Mouse (Mus musculus) MEL (cell line): ENCODE measurements around the gene Kank1. TPM values are rescaled to one million over a fixed set of nuclear protein-coding genes. Genes with fewer than 3 reads are reported as not detected.

Source experiments
- DNase-seq: peaks from one replicate; pipeline ENCODE4 v3.0.0; 2011; ENCODE audit warnings: low read depth, low spot score
- H3K27ac ChIP-seq: 2 replicates; pipeline ENCODE4 v1.5.1; 2012; ENCODE audit warnings: low read depth, mild to moderate bottlenecking, control low read depth, low read length, moderate library complexity; ENCODE audit not compliant: control insufficient read depth
- H3K27me3 ChIP-seq, 2 experiments: fragments of 150-350 bp in 1 of 2; sonication (generic) in 1 of 2; 2 replicates each; pipeline ENCODE4 v1.6.1; 2012; ENCODE audit warnings: low read length in 2 of 2, mild to moderate bottlenecking in 2 of 2, improper control_type of control experiment in 1 of 2, moderate library complexity in 1 of 2; ENCODE audit not compliant: insufficient read depth in 2 of 2, control insufficient read depth in 1 of 2
- H3K36me3 ChIP-seq, 2 experiments: 2 replicates each; pipeline ENCODE4 v1.6.1; 2012 to 2014; ENCODE audit warnings: low read length in 2 of 2, improper control_type of control experiment in 1 of 2, inconsistent platforms in 1 of 2, mild to moderate bottlenecking in 1 of 2; ENCODE audit not compliant: insufficient read depth in 2 of 2, control insufficient read depth in 1 of 2
- H3K4me1 ChIP-seq, 2 experiments: fragments of 150-350 bp in 1 of 2; sonication (generic) in 1 of 2; 2 replicates each; pipeline ENCODE4 v1.6.1; 2012; ENCODE audit warnings: low read length in 2 of 2, improper control_type of control experiment in 1 of 2, mild to moderate bottlenecking in 1 of 2; ENCODE audit not compliant: insufficient read depth in 2 of 2, control insufficient read depth in 1 of 2
- H3K4me3 ChIP-seq, 2 experiments: fragments of 150-350 bp in 1 of 2; sonication (generic) in 1 of 2; 2 replicates each; pipeline ENCODE4 v1.5.1; 2012; ENCODE audit warnings: low read depth in 2 of 2, low read length in 2 of 2, mild to moderate bottlenecking in 2 of 2, moderate library complexity in 2 of 2, control low read depth in 1 of 2, improper control_type of control experiment in 1 of 2; ENCODE audit not compliant: control insufficient read depth in 1 of 2, insufficient read depth in 1 of 2
- H3K79me2 ChIP-seq: 2 replicates; pipeline ENCODE4 v1.6.1; 2012; ENCODE audit warnings: mild to moderate bottlenecking, low read length, moderate library complexity; ENCODE audit not compliant: control insufficient read depth, poor library complexity, insufficient read depth
- H3K9ac ChIP-seq: 2 replicates; pipeline ENCODE4 v1.6.1; 2012; ENCODE audit warnings: low read depth, mild to moderate bottlenecking, control low read depth, low read length, moderate library complexity; ENCODE audit not compliant: control insufficient read depth, poor library complexity, severe bottlenecking
- H3K9me3 ChIP-seq: fragments of 150-350 bp; sonication (generic); replicated peaks from 2 replicates; pipeline ENCODE4 v1.6.1; 2012; ENCODE audit warnings: mild to moderate bottlenecking, low read length, improper control_type of control experiment, moderate library complexity; ENCODE audit not compliant: insufficient read depth
- CHD1 ChIP-seq: IDR thresholded peaks from 2 replicates; pipeline ENCODE4 v1.6.1; 2012; ENCODE audit warnings: low read depth, mild to moderate bottlenecking, inconsistent platforms, low read length, improper control_type of control experiment
- E2F4 ChIP-seq: IDR thresholded peaks from 2 replicates; pipeline ENCODE4 v1.6.1; 2011; ENCODE audit warnings: low read depth, low read length, improper control_type of control experiment, borderline replicate concordance
- EP300 ChIP-seq, 2 experiments: IDR thresholded peaks; 2 replicates each; pipeline ENCODE4 v1.6.1; 2011; ENCODE audit warnings: improper control_type of control experiment in 2 of 2, low read length in 2 of 2, low read depth in 1 of 2, mild to moderate bottlenecking in 1 of 2
- ETS1 ChIP-seq: IDR thresholded peaks from 2 replicates; pipeline ENCODE4 v1.6.1; 2012; ENCODE audit warnings: low read depth, mild to moderate bottlenecking, inconsistent platforms, low read length, improper control_type of control experiment, moderate library complexity
- MAFK ChIP-seq: IDR thresholded peaks from 2 replicates; pipeline ENCODE4 v1.6.1; 2011; ENCODE audit warnings: low read depth, mild to moderate bottlenecking, low read length, improper control_type of control experiment, borderline replicate concordance
- MAX ChIP-seq: IDR thresholded peaks from 2 replicates; pipeline ENCODE4 v1.6.1; 2011; ENCODE audit warnings: low read length, improper control_type of control experiment
- MAZ ChIP-seq: IDR thresholded peaks from 2 replicates; pipeline ENCODE4 v1.6.1; 2012; ENCODE audit warnings: low read depth, mild to moderate bottlenecking, inconsistent platforms, low read length, improper control_type of control experiment
- MEF2A ChIP-seq: IDR thresholded peaks from 2 replicates; pipeline ENCODE4 v1.6.1; 2014; ENCODE audit warnings: low read depth, mild to moderate bottlenecking, inconsistent platforms, low read length, improper control_type of control experiment; ENCODE audit not compliant: poor library complexity, insufficient replicate concordance, severe bottlenecking; ENCODE audit errors: extremely low read depth
- MXI1 ChIP-seq: IDR thresholded peaks from 2 replicates; pipeline ENCODE4 v1.6.1; 2011; ENCODE audit warnings: mild to moderate bottlenecking, low read depth, low read length, improper control_type of control experiment
- MYB ChIP-seq: IDR thresholded peaks from 2 replicates; pipeline ENCODE4 v1.6.1; 2011; ENCODE audit warnings: mild to moderate bottlenecking, low read depth, low read length, improper control_type of control experiment
- NRF1 ChIP-seq: IDR thresholded peaks from 2 replicates; pipeline ENCODE4 v1.6.1; 2014; ENCODE audit warnings: low read depth, mild to moderate bottlenecking, inconsistent platforms, low read length, improper control_type of control experiment, moderate library complexity; ENCODE audit not compliant: poor library complexity, insufficient read depth, severe bottlenecking
- POLR2A ChIP-seq, 2 experiments: IDR thresholded peaks; 2 replicates each; pipeline ENCODE4 v1.6.1; 2011 to 2012; ENCODE audit warnings: low read length in 2 of 2, mild to moderate bottlenecking in 2 of 2, control low read depth in 1 of 2, improper control_type of control experiment in 1 of 2, low read depth in 1 of 2, moderate library complexity in 1 of 2; ENCODE audit not compliant: control insufficient read depth in 1 of 2, insufficient read depth in 1 of 2, poor library complexity in 1 of 2
- POLR2AphosphoS2 ChIP-seq: IDR thresholded peaks from 2 replicates; pipeline ENCODE4 v1.6.1; 2011; ENCODE audit warnings: low read length, improper control_type of control experiment
- RAD21 ChIP-seq: IDR thresholded peaks from 2 replicates; pipeline ENCODE4 v1.6.1; 2011; ENCODE audit warnings: mild to moderate bottlenecking, low read depth, low read length, improper control_type of control experiment
- RCOR1 ChIP-seq: IDR thresholded peaks from 2 replicates; pipeline ENCODE4 v1.6.1; 2012; ENCODE audit warnings: low read depth, mild to moderate bottlenecking, inconsistent platforms, low read length, improper control_type of control experiment
- ZC3H11A ChIP-seq: IDR thresholded peaks from 2 replicates; pipeline ENCODE4 v1.6.1; 2012; ENCODE audit warnings: low read depth, mild to moderate bottlenecking, inconsistent platforms, low read length, improper control_type of control experiment
- ZKSCAN1 ChIP-seq: IDR thresholded peaks from 2 replicates; pipeline ENCODE4 v1.6.1; 2012; ENCODE audit warnings: low read depth, mild to moderate bottlenecking, inconsistent platforms, low read length, improper control_type of control experiment, moderate library complexity
- polyA plus RNA-seq, 2 experiments: library from polyadenylated mRNA; stranded (reverse) in 1 of 2; unstranded in 1 of 2; fragments of >175 nt in 1 of 2; fragments of >200 nt in 1 of 2; gene quantifications; 2 replicates each; pipeline versions ENCODE4 v1.2.1 to v1.2.4; 2012; ENCODE audit warnings: low replicate concordance in 2 of 2, low read depth in 1 of 2; ENCODE audit not compliant: insufficient read length in 2 of 2, insufficient read depth in 1 of 2, missing spikeins in 1 of 2
- total RNA-seq: library from RNA; depleted of rRNA; stranded (reverse); fragments of 300-350 nt; gene quantifications from 2 replicates; pipeline ENCODE4 v1.2.3, GENCODE M21; 2012

Kank1 gene
- total and polyA plus RNA-seq, 3 experiments, result not detected

DNA sequence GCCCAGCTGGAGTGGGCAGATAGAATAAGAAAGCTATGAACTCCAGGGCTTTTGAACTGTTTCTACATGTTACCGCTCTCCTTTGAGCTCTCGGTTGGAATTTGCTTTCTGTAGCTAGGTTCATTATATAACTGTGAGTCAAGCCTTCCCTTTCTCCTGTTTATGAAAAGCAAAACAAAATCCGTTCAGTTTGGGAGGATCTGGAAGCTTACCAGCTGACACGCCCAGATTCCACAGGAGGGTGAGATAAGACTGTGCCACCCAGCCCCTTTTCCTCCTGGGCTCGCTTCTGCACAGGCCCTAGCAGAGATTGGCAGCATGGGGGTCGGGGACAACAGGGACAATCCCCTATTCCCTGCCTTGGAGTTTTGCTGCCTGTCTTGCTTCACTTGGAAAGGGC, 30.5 kb downstream of the Kank1 start:
- Histone ChIP-seq H3K4me1 (no peaks in the 10 kb centered on the region), H3K36me3 (no peaks in the 10 kb centered on the region), H3K27ac (no peak overlapping the region), H3K9me3 (no peaks in the 10 kb centered on the region), H3K79me2 (no peaks in the 10 kb centered on the region), H3K9ac (no peak overlapping the region), H3K27me3 (no peaks in the 10 kb centered on the region), H3K4me3 (no peak overlapping the region)
- TF ChIP-seq MAZ (no peak), MEF2A (no peak), MAX (no peak), EP300 (IDR thresholded peaks at IDR 0.05; ENCODE audit: low read depth in 1 of 2, low read length in 2 of 2) (no peak), MXI1 (no peak), MYB (no peak)
- no peak for DNase-seq

DNA sequence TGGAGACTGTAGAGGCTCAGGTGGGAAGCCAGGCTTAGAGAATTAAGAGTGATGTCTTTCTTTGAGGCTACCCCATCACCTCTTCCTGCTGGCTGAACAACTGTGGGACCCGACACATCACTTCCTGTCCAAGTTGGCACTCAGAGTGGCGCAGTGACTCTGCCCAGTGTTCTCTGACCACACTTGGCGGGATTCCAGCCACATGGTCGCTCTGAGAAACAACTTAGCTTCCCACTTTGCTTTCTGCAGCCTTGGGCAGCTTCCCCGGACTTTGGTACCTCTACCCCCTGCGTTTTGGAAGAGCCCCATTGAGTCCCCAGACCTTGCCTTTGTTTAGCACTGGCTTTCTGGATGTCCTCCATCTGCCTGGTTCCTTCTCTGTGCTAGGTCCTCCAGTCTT, 31.8 kb downstream of the Kank1 start:
- H3K4me3 ChIP-seq, result no peak overlapping the region
- H3K27ac ChIP-seq, result no peak overlapping the region
- H3K9ac ChIP-seq, result no peak overlapping the region
- H3K9me3 ChIP-seq, result no peaks in the 10 kb centered on the region
- H3K79me2 ChIP-seq, result no peaks in the 10 kb centered on the region
- no peak for TF ChIP-seq NRF1
- TF ChIP-seq ZKSCAN1, result no peak
- no peak for TF ChIP-seq CHD1
- TF ChIP-seq RCOR1, result no peak
- TF ChIP-seq MAX, result no peak
- TF ChIP-seq RAD21, result no peak
- TF ChIP-seq POLR2A (IDR thresholded peaks at IDR 0.05; ENCODE audit: control insufficient read depth in 1 of 2, insufficient read depth in 1 of 2, low read depth in 1 of 2, low read length in 2 of 2, poor library complexity in 1 of 2), result no peak
- no peaks in the 10 kb centered on the region for H3K36me3 ChIP-seq
- no peaks in the 10 kb centered on the region for H3K27me3 ChIP-seq
- H3K4me1 ChIP-seq, result no peaks in the 10 kb centered on the region
- no peak for DNase-seq

- Histone ChIP-seq H3K9ac (no peak overlapping the region), H3K4me3 (no peak overlapping the region), H3K36me3 (no peaks in the 10 kb centered on the region), H3K4me1 (no peaks in the 10 kb centered on the region), H3K9me3 (no peaks in the 10 kb centered on the region), H3K27me3 (no peaks in the 10 kb centered on the region), H3K79me2 (no peaks in the 10 kb centered on the region), H3K27ac (no peak overlapping the region)
- TF ChIP-seq RCOR1, result no peak
- no peak for TF ChIP-seq POLR2AphosphoS2
- TF ChIP-seq ETS1, result no peak
- no peak for TF ChIP-seq E2F4
- no peak for TF ChIP-seq MXI1
- TF ChIP-seq MAZ, result no peak
- no peak for TF ChIP-seq MYB
- TF ChIP-seq ZC3H11A, result no peak
- no peak for TF ChIP-seq MAFK
- no peak for TF ChIP-seq POLR2A (IDR thresholded peaks at IDR 0.05; ENCODE audit: control insufficient read depth in 1 of 2, insufficient read depth in 1 of 2, low read depth in 1 of 2, low read length in 2 of 2, poor library complexity in 1 of 2)
- no peak for DNase-seq
Measured at GRCm38 (mm10) chr19:25271591-25271990, 34.8 kb downstream of the Kank1 start.
